8 mouse cellular contexts compared by ENCODE assay signal in genomic region chrX:134746459-134746858, GRCm38 (mm10). TPM values are rescaled to one million over a fixed set of nuclear protein-coding genes. Genes with fewer than 3 reads are reported as not detected.
A peak's percentile ranks its signal among the peaks of the same experiment; 100 is the strongest.
DNase-seq lines count a peak whose midpoint lies in the region; ATAC-seq and TF ChIP-seq lines count a peak whose summit lies in the region.

No protein-coding gene starts in this region.

- peak; percentile 30 for DNase-seq in neural tube, embryonic 10.5 days (ENCODE audit: extremely low spot score, low spot score)
- peak; percentile 31 for DNase-seq in T-cell, adult 2 months (ENCODE audit: low spot score)
- DNase-seq in embryo, embryonic 10.5 days (ENCODE audit: low spot score), result peak; percentile 63
- peak; percentile 55 for DNase-seq in limb, embryonic 14.5 days (ENCODE audit: low spot score)
- DNase-seq in right cerebral cortex, adult 2 months (ENCODE audit: low spot score in 2 of 2), result peak; percentile 52
- DNase-seq in urinary bladder, postnatal 10 days (ENCODE audit: low spot score), result no peak

- no peak for TF ChIP-seq POLR2A in limb, embryonic 14.5 days (IDR thresholded peaks at IDR 0.05; ENCODE audit: borderline replicate concordance, extremely low read depth, insufficient read depth, insufficient read length)

- no peaks in the 10 kb centered on the region for H3K9me3 ChIP-seq in neural tube, embryonic 15.5 days (replicated peaks)
- H3K9me3 ChIP-seq in limb, embryonic 14.5 days (ENCODE audit: control insufficient read depth, low read length), result no peaks in the 10 kb centered on the region

- no peak overlapping the region for H3K4me2 ChIP-seq in neural tube, embryonic 15.5 days
- no peak overlapping the region for H3K4me2 ChIP-seq in limb, embryonic 14.5 days (replicated peaks; ENCODE audit: low read depth, low read length, severe bottlenecking)

- no peaks in the 10 kb centered on the region for H3K27me3 ChIP-seq in neural tube, embryonic 15.5 days (replicated peaks)
- no peaks in the 10 kb centered on the region for H3K27me3 ChIP-seq in limb, embryonic 14.5 days (ENCODE audit: control insufficient read depth, insufficient read depth, low read length)

- no peak overlapping the region for H3K9ac ChIP-seq in neural tube, embryonic 15.5 days (replicated peaks)
- no peak overlapping the region for H3K9ac ChIP-seq in limb, embryonic 14.5 days (ENCODE audit: low read depth, low read length, severe bottlenecking)

- no peak overlapping the region for H3K4me3 ChIP-seq in neural tube, embryonic 15.5 days (replicated peaks)
- H3K4me3 ChIP-seq in limb, embryonic 14.5 days (replicated peaks; ENCODE audit: low read length), result no peak overlapping the region

- peaks cover 6% of the 10 kb centered on the region for H3K4me1 ChIP-seq in neural tube, embryonic 15.5 days
- peaks cover 2% of the 10 kb centered on the region; the same call in 1 of the 2 replicates for H3K4me1 ChIP-seq in limb, embryonic 14.5 days (ENCODE audit: control insufficient read depth, insufficient read depth, low read length)

- H3K36me3 ChIP-seq in neural tube, embryonic 15.5 days, result no peaks in the 10 kb centered on the region
- H3K36me3 ChIP-seq in limb, embryonic 14.5 days (ENCODE audit: control insufficient read depth, insufficient read depth, low read length), result no peaks in the 10 kb centered on the region

- H3K27ac ChIP-seq in neural tube, embryonic 15.5 days (replicated peaks), result no peak overlapping the region
- no peak overlapping the region for H3K27ac ChIP-seq in limb, embryonic 14.5 days (replicated peaks; ENCODE audit: low read depth, low read length)

- 30% methylated on average over 5 of the region's 5 CpGs for WGBS in neural tube, embryonic 15.5 days
- 24% methylated on average over 5 of the region's 5 CpGs for WGBS in limb, embryonic 14.5 days

- no peak for ATAC-seq in neural tube, embryonic 15.5 days (ENCODE audit: low FRiP score)
- peak; percentile 32 for ATAC-seq in inflammation-experienced regulatory T-cells, adult 6 months
- peak; percentile 36; the same call in 1 of the 2 replicates for ATAC-seq in limb, embryonic 14.5 days (ENCODE audit: low FRiP score, low read depth)

RNA-seq across cellular contexts. Expression of gene Armcx6, which starts 4.8 kb away (rescaled TPM):
- polyA plus RNA-seq in neural tube, embryonic 15.5 days (2015; fragmentation: Nextera tagmentation; extraction: Ambion mirVana), result 45.2 and 49.7 TPM in 2 replicates
- 1 to 10 TPM in 2 of 3 experiments, under 1 TPM in 1; 0.80 to 2.5 (median 1.7) TPM for polyA plus RNA-seq in inflammation-experienced regulatory T-cells, adult 6 months (2017; shearing (Covaris generic))
- 35.4 and 49.3 TPM in 2 replicates for polyA plus RNA-seq in limb, embryonic 14.5 days (2012; rRNA removed)
- polyA plus RNA-seq in limb, embryonic 14.5 days (2014; fragmentation: Nextera tagmentation; extraction: Ambion mirVana), result 34.5 and 37.8 TPM in 2 replicates

RNA-seq across cellular contexts. Expression of gene Armcx3, which starts 9.9 kb away (rescaled TPM):
- 99.9 and 101 TPM in 2 replicates for polyA plus RNA-seq in neural tube, embryonic 15.5 days (2015; fragmentation: Nextera tagmentation; extraction: Ambion mirVana)
- polyA plus RNA-seq in inflammation-experienced regulatory T-cells, adult 6 months (2017; shearing (Covaris generic)), result 10 to 100 TPM in 2 of 3 experiments, 1 to 10 TPM in 1; 9.8 to 15.9 (median 12.1) TPM
- polyA plus RNA-seq in limb, embryonic 14.5 days (2012; rRNA removed), result 56.8 and 70.2 TPM in 2 replicates
- polyA plus RNA-seq in limb, embryonic 14.5 days (2014; fragmentation: Nextera tagmentation; extraction: Ambion mirVana), result 89.1 and 93.9 TPM in 2 replicates

RNA-seq across cellular contexts. Expression of gene Armcx1, which starts 28.7 kb away (rescaled TPM):
- 108 and 119 TPM in 2 replicates for polyA plus RNA-seq in neural tube, embryonic 15.5 days (2015; fragmentation: Nextera tagmentation; extraction: Ambion mirVana)
- polyA plus RNA-seq in inflammation-experienced regulatory T-cells, adult 6 months (2017; shearing (Covaris generic)), result 1 to 10 TPM in 2 of 3 experiments, under 1 TPM in 1; 0.54 to 4.6 (median 1.4) TPM
- polyA plus RNA-seq in limb, embryonic 14.5 days (2012; rRNA removed), result 44.7 and 74.6 TPM in 2 replicates
- polyA plus RNA-seq in limb, embryonic 14.5 days (2014; fragmentation: Nextera tagmentation; extraction: Ambion mirVana), result 50.3 and 55.5 TPM in 2 replicates

Comparison
In these comparisons a context has a peak if more than half of its experiments do, and no peak if none do; other contexts are left out.
1. RNA of gene Armcx6, which starts 4.8 kb away (polyA plus RNA-seq): 45.2 to 49.7 TPM in neural tube, embryonic 15.5 days and 34.5 to 49.3 TPM in limb, embryonic 14.5 days; 0.80 to 2.5 TPM in inflammation-experienced regulatory T-cells, adult 6 months; every median in the first group is over 10 times any median in the second.
2. RNA of gene Armcx1, which starts 28.7 kb away (polyA plus RNA-seq): 108 to 119 TPM in neural tube, embryonic 15.5 days and 44.7 to 74.6 TPM in limb, embryonic 14.5 days; 0.54 to 4.6 TPM in inflammation-experienced regulatory T-cells, adult 6 months; every median in the first group is over 4 times any median in the second.